ENCODE assay signal across 26 mouse cellular contexts in the genomic region with DNA sequence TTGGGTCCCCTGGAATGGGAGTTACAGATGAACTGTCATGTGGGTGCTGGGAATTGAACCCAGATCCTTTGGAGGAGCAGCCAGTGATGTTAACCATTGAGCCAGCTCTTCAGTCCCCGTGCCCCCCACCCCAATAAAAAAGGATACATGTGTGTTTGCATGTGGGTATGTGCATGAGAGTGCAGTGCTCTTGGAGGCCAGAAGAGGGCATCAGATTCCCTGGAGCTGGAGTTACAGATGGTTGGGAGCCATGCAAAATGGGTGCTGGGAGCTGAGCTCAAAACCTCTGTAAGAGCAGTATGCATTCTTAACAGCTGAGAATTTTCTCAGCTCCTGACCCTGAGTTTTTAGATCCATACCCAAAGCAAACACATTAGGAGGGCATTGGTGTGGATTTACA. TPM values are rescaled to one million over a fixed set of nuclear protein-coding genes. Genes with fewer than 3 reads are reported as not detected.
DNase-seq lines count a peak whose midpoint lies in the region; ATAC-seq and TF ChIP-seq lines count a peak whose summit lies in the region.
"Had no signal": no experiment of that assay in that cellular context is flagged by ENCODE, and none has a peak within 500 bp of the region (broad histone marks: within the 10 kb centered on the region; RNA-seq: fewer than 3 reads in every experiment).

No protein-coding gene starts in this region.

- H3K36me3 ChIP-seq in lung, postnatal 0 days (ENCODE audit: insufficient read depth, low read length): no peaks in the 10 kb centered on the region
- no peaks in the 10 kb centered on the region for H3K36me3 ChIP-seq in ES-Bruce4 (ENCODE audit: control insufficient read depth, insufficient read depth, low read length, poor library complexity, severe bottlenecking)
- no peaks in the 10 kb centered on the region for H3K36me3 ChIP-seq in stomach, postnatal 0 days (ENCODE audit: control insufficient read depth, insufficient read depth, low read length)
- H3K36me3 ChIP-seq: embryonic facial prominence, embryonic 10.5 days; G1E; heart, embryonic 15.5 days; hindbrain, embryonic 13.5 days had no signal

- no peaks in the 10 kb centered on the region for H3K4me1 ChIP-seq in lung, postnatal 0 days (ENCODE audit: insufficient read depth, low read depth, low read length)
- peaks cover 3% of the 10 kb centered on the region for H3K4me1 ChIP-seq in ES-Bruce4 (ENCODE audit: control insufficient read depth, insufficient read depth, low read length)
- H3K4me1 ChIP-seq in stomach, postnatal 0 days (replicated peaks; ENCODE audit: control insufficient read depth, insufficient read depth): no peaks in the 10 kb centered on the region

- no peak for DNase-seq in layer of hippocampus, adult 2 months (ENCODE audit: low spot score in 2 of 2)
- DNase-seq in layer of hippocampus, adult 9-10 months (ENCODE audit: low spot score): no peak
- no peak for DNase-seq in lung, postnatal 0 days (ENCODE audit: low spot score)
- no peak for DNase-seq in lung, postnatal 10 days
- no peak for DNase-seq in stomach, postnatal 0 days (ENCODE audit: low spot score)
- no peak for DNase-seq in right cerebral cortex, postnatal 4 days
- DNase-seq: adrenal gland, postnatal 14 days; cerebellum, adult 2 months; cerebellum, postnatal 10 days; forebrain, postnatal 0 days; gastrocnemius, postnatal 14 days; heart, adult 2 months; heart, postnatal 14 days had no signal

- H3K4me3 ChIP-seq in layer of hippocampus, adult 2 months: no peak overlapping the region
- H3K4me3 ChIP-seq in lung, postnatal 0 days (ENCODE audit: low read depth, low read length): no peak overlapping the region
- H3K4me3 ChIP-seq in ES-Bruce4 (ENCODE audit: low read depth, low read length): no peak overlapping the region
- no peak overlapping the region for H3K4me3 ChIP-seq in stomach, postnatal 0 days (ENCODE audit: low read depth, low read length)
- H3K4me3 ChIP-seq: embryonic facial prominence, embryonic 10.5 days; forebrain, embryonic 13.5 days; heart, adult 2 months; heart, embryonic 15.5 days; hindbrain, embryonic 13.5 days had no signal

- H3K27me3 ChIP-seq in lung, postnatal 0 days (replicated peaks; ENCODE audit: insufficient read depth, low read length): no peaks in the 10 kb centered on the region
- no peaks in the 10 kb centered on the region for H3K27me3 ChIP-seq in ES-Bruce4 (ENCODE audit: control insufficient read depth, insufficient read depth, low read length, poor library complexity, severe bottlenecking)
- no peaks in the 10 kb centered on the region for H3K27me3 ChIP-seq in stomach, postnatal 0 days (ENCODE audit: control insufficient read depth, insufficient read depth, low read length)
- H3K27me3 ChIP-seq: forebrain, embryonic 13.5 days; hindbrain, embryonic 13.5 days had no signal

- TF ChIP-seq POLR2A in ES-Bruce4 (IDR thresholded peaks at IDR 0.05; ENCODE audit: insufficient read depth, low read length): no peak

- H3K27ac ChIP-seq in layer of hippocampus, adult 2 months: no peak overlapping the region
- H3K27ac ChIP-seq in lung, postnatal 0 days (ENCODE audit: low read length): no peak overlapping the region
- no peak overlapping the region for H3K27ac ChIP-seq in ES-Bruce4 (ENCODE audit: insufficient read depth, low read length)
- H3K27ac ChIP-seq in stomach, postnatal 0 days (replicated peaks): no peak overlapping the region
- H3K27ac ChIP-seq: embryonic facial prominence, embryonic 10.5 days; forebrain, embryonic 13.5 days; heart, adult 2 months; heart, embryonic 15.5 days; hindbrain, embryonic 13.5 days had no signal

- H3K4me2 ChIP-seq in lung, postnatal 0 days (replicated peaks; ENCODE audit: low read depth, low read length): no peak overlapping the region
- H3K4me2 ChIP-seq in stomach, postnatal 0 days (replicated peaks; ENCODE audit: low read depth): no peak overlapping the region
- H3K4me2 ChIP-seq: forebrain, embryonic 13.5 days; heart, embryonic 11.5 days; heart, embryonic 15.5 days; hindbrain, embryonic 13.5 days had no signal

- ATAC-seq in lung, postnatal 0 days: no peak
- ATAC-seq in stomach, postnatal 0 days (ENCODE audit: low FRiP score, low TSS enrichment): no peak
- ATAC-seq: activated CD4-positive, CD25-positive, alpha-beta regulatory T cell, adult 4 months; forebrain, embryonic 13.5 days; forebrain, postnatal 0 days had no signal

- H3K9ac ChIP-seq in lung, postnatal 0 days (replicated peaks; ENCODE audit: low read depth): no peak overlapping the region
- no peak overlapping the region for H3K9ac ChIP-seq in ES-Bruce4 (ENCODE audit: low read depth, poor library complexity, severe bottlenecking)
- no peak overlapping the region for H3K9ac ChIP-seq in stomach, postnatal 0 days (ENCODE audit: low read length)
- H3K9ac ChIP-seq: forebrain, embryonic 13.5 days; forebrain, postnatal 0 days; heart, embryonic 15.5 days; hindbrain, embryonic 13.5 days had no signal

- no peaks in the 10 kb centered on the region for H3K9me3 ChIP-seq in lung, postnatal 0 days (ENCODE audit: low read length)
- no peaks in the 10 kb centered on the region for H3K9me3 ChIP-seq in ES-Bruce4 (replicated peaks; ENCODE audit: control insufficient read depth, insufficient read depth, low read length, poor library complexity, severe bottlenecking)
- H3K9me3 ChIP-seq in stomach, postnatal 0 days (ENCODE audit: control insufficient read depth, low read length): no peaks in the 10 kb centered on the region
- H3K9me3 ChIP-seq: hindbrain, embryonic 13.5 days had no signal

- 0 out of 2 replicates have a peak, but pooled peaks have one; percentile 17 for TF ChIP-seq CTCF in layer of hippocampus, adult 2 months (conservative IDR thresholded peaks at IDR 0.05)
- 0 out of 2 replicates have a peak, but pooled peaks have one; percentile 19 for TF ChIP-seq CTCF in lung, postnatal 0 days (IDR thresholded peaks at IDR 0.05)
- peak; percentile 24 for TF ChIP-seq CTCF in ES-Bruce4 (IDR thresholded peaks at IDR 0.05; ENCODE audit: low read depth, low read length)
- peak; percentile 38 for TF ChIP-seq CTCF in stomach, postnatal 0 days (IDR thresholded peaks at IDR 0.05; ENCODE audit: low read depth)

- no peak for TF ChIP-seq EP300 in lung, postnatal 0 days (IDR thresholded peaks at IDR 0.05)
- no peak for TF ChIP-seq EP300 in ES-Bruce4 (IDR thresholded peaks at IDR 0.05; ENCODE audit: insufficient read depth, low read depth, low read length)
- no peak for TF ChIP-seq EP300 in stomach, postnatal 0 days (optimal IDR thresholded peaks at IDR 0.05)

- WGBS in lung, postnatal 0 days: 82% methylated on average over 1 of the region's 1 CpGs
- 71% methylated on average over 1 of the region's 1 CpGs for whole genome bisulfite sequencing in stomach, postnatal 0 days

RNA-seq across cellular contexts. Expression of gene Sfta2, which starts 14.1 kb away (rescaled TPM):
- total RNA-seq in layer of hippocampus, adult 2 months (2021): not detected
- polyA plus RNA-seq in lung, postnatal 0 days (2015; fragmentation: Nextera tagmentation; extraction: Ambion mirVana): 483 and 564 TPM in 2 replicates
- not detected in 2 replicates for polyA plus RNA-seq in ES-Bruce4 (2011; ENCODE audit: insufficient read depth, insufficient read length, low read depth, missing spikeins)
- 7.6 and 8.6 TPM in 2 replicates for polyA plus RNA-seq in stomach, postnatal 0 days (2015; fragmentation: Nextera tagmentation; extraction: Ambion mirVana)
- total RNA-seq: adrenal gland, adult 18-20 months; adrenal gland, postnatal 14 days; CH12.LX; forebrain, postnatal 0 days; G1E; gastrocnemius, adult 18-20 months; gastrocnemius, postnatal 14 days; heart, adult 2 months; heart, postnatal 14 days; hematopoietic stem cell, adult 5-6 weeks had no signal
- polyA plus RNA-seq: activated CD4-positive, CD25-positive, alpha-beta regulatory T cell, adult 4 months; cerebellum, adult 2 months; embryonic facial prominence, embryonic 10.5 days; forebrain, embryonic 13.5 days; forebrain, postnatal 0 days; G1E; heart, embryonic 11.5 days; hindbrain, embryonic 13.5 days had no signal

RNA-seq across cellular contexts. Expression of gene 2300002M23Rik, which starts 20.0 kb away (rescaled TPM):
- total RNA-seq in layer of hippocampus, adult 2 months (2021): not detected
- not detected in 2 replicates for polyA plus RNA-seq in lung, postnatal 0 days (2015; fragmentation: Nextera tagmentation; extraction: Ambion mirVana)
- polyA plus RNA-seq in ES-Bruce4 (2011; ENCODE audit: insufficient read depth, insufficient read length, low read depth, missing spikeins): 0.46 TPM in 1 of 2 replicates, not detected in the other
- 234 and 311 TPM in 2 replicates for polyA plus RNA-seq in stomach, postnatal 0 days (2015; fragmentation: Nextera tagmentation; extraction: Ambion mirVana)
- total RNA-seq: adrenal gland, adult 18-20 months; adrenal gland, postnatal 14 days; CH12.LX; forebrain, postnatal 0 days; gastrocnemius, adult 18-20 months; gastrocnemius, postnatal 14 days; heart, adult 2 months; heart, postnatal 14 days; hematopoietic stem cell, adult 5-6 weeks had no signal
- polyA plus RNA-seq: activated CD4-positive, CD25-positive, alpha-beta regulatory T cell, adult 4 months; cerebellum, adult 2 months; embryonic facial prominence, embryonic 10.5 days; forebrain, embryonic 13.5 days; forebrain, postnatal 0 days; G1E; heart, adult 2 months; heart, embryonic 11.5 days; heart, embryonic 15.5 days; hindbrain, embryonic 13.5 days had no signal

RNA-seq across cellular contexts. Expression of gene Cdsn, which starts 35.4 kb away (rescaled TPM):
- under 1 TPM in 1 of 2 experiments, not detected in 1; 0.25 TPM for total RNA-seq in layer of hippocampus, adult 2 months (2021)
- polyA plus RNA-seq in lung, postnatal 0 days (2015; fragmentation: Nextera tagmentation; extraction: Ambion mirVana): 0.04 TPM in 1 of 2 replicates, not detected in the other
- 0.33 TPM in 1 of 2 replicates, not detected in the other for polyA plus RNA-seq in ES-Bruce4 (2011; ENCODE audit: insufficient read depth, insufficient read length, low read depth, missing spikeins)
- polyA plus RNA-seq in stomach, postnatal 0 days (2015; fragmentation: Nextera tagmentation; extraction: Ambion mirVana): 106 and 139 TPM in 2 replicates
- total RNA-seq: G1E; hematopoietic stem cell, adult 5-6 weeks had no signal
- polyA plus RNA-seq: activated CD4-positive, CD25-positive, alpha-beta regulatory T cell, adult 4 months; embryonic facial prominence, embryonic 10.5 days; forebrain, embryonic 13.5 days; G1E had no signal

RNA-seq across cellular contexts. Expression of gene Gm9573, which starts 39.1 kb away (rescaled TPM):
- not detected for total RNA-seq in layer of hippocampus, adult 2 months (2021)
- not detected in 2 replicates for polyA plus RNA-seq in lung, postnatal 0 days (2015; fragmentation: Nextera tagmentation; extraction: Ambion mirVana)
- polyA plus RNA-seq in ES-Bruce4 (2011; ENCODE audit: insufficient read depth, insufficient read length, low read depth, missing spikeins): not detected in 2 replicates
- polyA plus RNA-seq in stomach, postnatal 0 days (2015; fragmentation: Nextera tagmentation; extraction: Ambion mirVana): 2.6 and 3.9 TPM in 2 replicates
- total RNA-seq: adrenal gland, adult 18-20 months; adrenal gland, postnatal 14 days; CH12.LX; forebrain, postnatal 0 days; gastrocnemius, adult 18-20 months; gastrocnemius, postnatal 14 days; heart, adult 2 months; heart, postnatal 14 days; hematopoietic stem cell, adult 5-6 weeks had no signal
- polyA plus RNA-seq: activated CD4-positive, CD25-positive, alpha-beta regulatory T cell, adult 4 months; cerebellum, adult 2 months; embryonic facial prominence, embryonic 10.5 days; forebrain, embryonic 13.5 days; forebrain, postnatal 0 days; G1E; heart, adult 2 months; heart, embryonic 11.5 days; heart, embryonic 15.5 days; hindbrain, embryonic 13.5 days had no signal

RNA-seq across cellular contexts. Expression of gene Psors1c2, which starts 54.3 kb away (rescaled TPM):
- total RNA-seq in layer of hippocampus, adult 2 months (2021): 1 to 10 TPM in 1 of 2 experiments, under 1 TPM in 1; 0.59 to 1.1 TPM
- polyA plus RNA-seq in lung, postnatal 0 days (2015; fragmentation: Nextera tagmentation; extraction: Ambion mirVana): not detected in 2 replicates
- 4.6 and 7.0 TPM in 2 replicates for polyA plus RNA-seq in ES-Bruce4 (2011; ENCODE audit: insufficient read depth, insufficient read length, low read depth, missing spikeins)
- polyA plus RNA-seq in stomach, postnatal 0 days (2015; fragmentation: Nextera tagmentation; extraction: Ambion mirVana): 66.1 and 66.8 TPM in 2 replicates
- total RNA-seq: adrenal gland, adult 18-20 months; adrenal gland, postnatal 14 days; CH12.LX; gastrocnemius, adult 18-20 months; gastrocnemius, postnatal 14 days; heart, adult 2 months; heart, postnatal 14 days; hematopoietic stem cell, adult 5-6 weeks had no signal
- polyA plus RNA-seq: activated CD4-positive, CD25-positive, alpha-beta regulatory T cell, adult 4 months; cerebellum, adult 2 months; gonadal fat pad, adult 2 months; heart, adult 2 months; heart, embryonic 11.5 days had no signal

Comparison
In these comparisons a context has a peak if more than half of its experiments do, and no peak if none do; other contexts are left out.
1. RNA of gene Sfta2, which starts 14.1 kb away (polyA plus RNA-seq): 483 to 564 TPM in lung, postnatal 0 days; 7.6 to 8.6 TPM in stomach, postnatal 0 days and not detected in ES-Bruce4; every median in the first group is over 10 times any median in the second.
2. RNA of gene 2300002M23Rik, which starts 20.0 kb away (polyA plus RNA-seq): 234 to 311 TPM in stomach, postnatal 0 days; 0.46 TPM in ES-Bruce4 and not detected in lung, postnatal 0 days; every median in the first group is over 100 times any median in the second.
3. RNA of gene Cdsn, which starts 35.4 kb away (polyA plus RNA-seq): 106 to 139 TPM in stomach, postnatal 0 days; 0.33 TPM in ES-Bruce4 and 0.04 TPM in lung, postnatal 0 days; every median in the first group is over 10 times any median in the second.
4. Peak in every context shown above with its lines, with median percentiles within 50 percentile points of each other: CTCF ChIP-seq.